Mouse (Mus musculus): ENCODE results near the gene Klhdc3.

DNA sequence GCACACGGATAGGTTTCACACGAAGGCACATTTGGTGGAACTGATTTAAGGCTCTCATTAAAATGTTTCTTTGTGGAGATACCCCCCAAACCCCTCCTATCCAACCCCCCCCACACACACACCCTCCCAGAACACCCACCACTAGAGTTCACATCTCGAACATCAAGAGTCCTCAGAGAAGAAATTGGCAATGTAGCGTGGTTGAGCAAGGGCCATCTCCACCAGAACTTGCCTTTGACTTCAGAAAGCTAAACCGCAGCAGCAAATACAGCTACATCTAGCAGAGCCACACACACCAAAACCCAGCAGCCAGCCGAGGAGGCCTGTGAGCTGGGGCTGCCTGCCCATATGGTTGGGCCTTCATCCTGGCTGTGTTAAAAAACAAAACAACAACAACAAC lies 53.3 kb downstream of the Klhdc3 start:
- TF ChIP-seq POLR2A (IDR thresholded peaks at IDR 0.05; ENCODE audit: control insufficient read depth, low read depth, low read length): no peak
- TF ChIP-seq CTCF (IDR thresholded peaks at IDR 0.05; ENCODE audit: control insufficient read depth, insufficient read depth, insufficient replicate concordance, low read depth, low read length): no peak
